Mouse (Mus musculus) urinary bladder, postnatal 4 days (tissue): ENCODE data around the gene Idi2.
"Not testable (repeated sequence)": the region's sequence is repeated elsewhere in the genome, so short reads cannot be mapped to it uniquely, and the experiment has no call there.

ENCODE experiments used
- DNase-seq, 2 experiments: peaks; one replicate each; pipeline ENCODE4 v3.0.0; 2021 to 2022; ENCODE audit warnings: low spot score in 2 of 2

Gene Idi2

DNA sequence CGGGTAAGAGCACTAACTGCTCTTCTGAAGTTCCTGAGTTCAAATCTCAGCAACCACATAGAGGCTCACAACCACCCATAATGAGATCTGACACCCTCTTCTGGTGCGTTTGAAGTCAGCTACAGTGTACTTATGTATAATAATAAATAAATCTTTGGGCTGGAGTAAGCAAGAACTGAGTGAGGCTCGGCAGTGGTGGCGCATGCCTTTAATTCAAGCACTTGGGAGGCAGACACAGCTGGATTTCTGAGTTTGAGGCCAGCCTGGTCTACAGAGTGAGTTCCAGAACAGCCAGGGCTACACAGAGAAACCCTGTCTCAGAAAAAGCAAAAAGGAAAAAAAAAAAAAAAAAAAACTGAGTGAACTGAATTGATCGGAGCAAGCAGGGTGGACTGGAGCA is 44.6 kb downstream of the Idi2 start:
- DNase-seq, result not testable (repeated sequence)

- no peak for DNase-seq
Observed at GRCm38 (mm10) chr13:8999464-8999863, 46.8 kb downstream of the Idi2 start.

DNA sequence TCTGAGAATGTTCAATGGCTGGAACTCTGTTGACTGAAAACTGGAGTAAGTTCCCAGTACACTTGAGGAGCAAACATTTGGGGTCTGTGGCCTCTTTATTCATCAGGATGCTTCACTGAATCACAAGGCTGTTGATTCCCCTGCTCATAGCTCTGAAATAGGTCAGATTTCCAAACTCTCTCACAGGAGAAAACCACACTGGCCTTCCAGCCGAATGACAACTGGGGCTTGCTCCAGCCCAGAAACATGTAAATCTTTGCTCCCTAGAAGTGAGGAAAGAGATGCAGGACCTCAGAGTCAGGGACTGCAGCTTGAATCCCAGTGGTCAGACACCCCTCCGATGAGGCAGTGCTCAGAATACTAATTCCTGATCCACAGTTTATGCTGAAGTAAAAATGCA is 50.6 kb downstream of the Idi2 start:
- no peak for DNase-seq
